Mouse (Mus musculus) kidney, postnatal 25 days (tissue): ENCODE measurements at regions not wholly inside any gene's neighbourhood (a gene's known extent, or its start where the extent isn't known, plus 50 kb on each side); places are given as distances from the start of the nearest gene placed in this dataset.
"Not testable (repeated sequence)": the region's sequence is repeated elsewhere in the genome, so short reads cannot be mapped to it uniquely, and the experiment has no call there.

Experiments used
- DNase-seq, 2 experiments: peaks; one replicate each; pipeline ENCODE4 v3.0.0; 2021; ENCODE audit warnings: mixed read lengths in 2 of 2

DNA sequence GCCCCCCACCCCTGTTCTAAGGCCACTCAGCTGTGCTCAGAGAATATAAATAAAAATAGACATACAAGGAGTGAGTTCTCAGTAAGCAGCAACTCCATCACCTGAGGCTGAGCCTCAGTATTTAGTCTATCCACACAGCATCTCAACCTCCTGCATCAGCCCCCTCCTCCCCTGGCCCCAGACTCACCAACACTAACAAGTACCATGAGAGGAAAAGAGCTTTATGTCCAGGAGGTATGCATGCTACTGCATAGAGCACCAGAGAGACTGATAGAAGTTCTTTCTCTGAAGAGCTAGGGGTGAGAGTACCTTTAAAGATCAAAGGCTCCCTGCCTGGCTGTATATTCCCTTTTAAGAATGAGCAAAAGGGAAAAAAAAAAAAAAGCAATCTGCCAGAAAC lies 100.3 kb upstream of the Arhgap20 start:
- no peak for DNase-seq

DNA sequence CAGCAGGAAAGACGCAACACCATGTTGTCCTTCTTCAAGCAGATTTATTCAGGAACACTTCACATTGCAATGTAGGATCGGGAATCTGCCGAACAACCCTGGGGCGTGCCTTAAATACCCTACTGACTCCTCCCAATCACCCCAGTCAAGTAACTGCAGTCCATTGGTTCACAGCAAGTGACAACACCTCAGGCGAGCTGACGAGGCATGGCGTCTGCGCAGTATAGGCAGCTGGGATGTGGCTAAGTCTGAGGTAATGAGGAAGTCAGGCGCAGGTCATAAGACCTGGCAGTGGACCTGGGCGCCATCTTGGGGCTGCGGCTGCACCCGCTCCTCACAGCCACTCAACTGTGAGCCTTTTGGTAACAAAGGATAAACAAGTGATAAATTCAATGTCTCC lies 96.2 kb upstream of the Arhgap20 start:
- DNase-seq: not testable (repeated sequence)

DNA sequence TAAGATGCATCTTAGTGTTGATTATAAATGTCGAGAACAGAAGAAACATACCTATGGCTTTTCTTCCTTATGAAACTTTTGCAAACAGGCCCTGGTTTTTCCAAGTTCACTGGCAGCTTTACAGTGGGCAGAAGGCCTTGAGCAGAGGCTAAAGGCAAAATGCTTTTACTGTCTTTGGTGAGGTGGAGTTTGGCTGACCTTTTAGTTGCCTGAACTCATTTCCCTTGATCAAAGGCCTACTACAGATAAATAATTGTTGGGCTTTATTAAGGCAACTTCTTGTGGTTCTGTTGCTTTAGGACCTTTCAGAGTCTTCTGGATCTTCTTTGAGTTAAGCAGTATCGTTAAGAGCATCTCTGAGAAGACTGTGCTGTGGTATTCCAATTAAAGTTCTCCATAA lies 94.6 kb upstream of the Arhgap20 start:
- no peak for DNase-seq

DNA sequence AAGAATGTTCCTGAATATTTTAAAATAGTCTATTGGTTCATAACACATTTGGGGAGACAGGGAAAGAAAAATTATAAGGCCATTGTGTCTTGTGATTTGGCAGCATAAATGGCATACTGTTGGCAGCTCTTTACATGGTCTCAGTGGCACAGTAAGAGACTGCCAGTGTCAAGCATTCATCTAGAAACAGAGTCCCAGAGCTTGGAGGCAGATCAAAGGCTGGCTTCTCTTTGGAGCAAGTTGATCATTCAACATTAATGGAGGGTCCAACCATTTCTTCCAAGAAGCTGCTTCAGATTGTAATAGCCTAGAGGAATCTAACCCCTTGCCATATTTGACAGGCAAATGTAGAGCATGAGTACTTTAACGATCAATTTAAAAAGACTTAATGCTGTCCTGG lies 78.6 kb upstream of the Arhgap20 start:
- no peak for DNase-seq

DNA sequence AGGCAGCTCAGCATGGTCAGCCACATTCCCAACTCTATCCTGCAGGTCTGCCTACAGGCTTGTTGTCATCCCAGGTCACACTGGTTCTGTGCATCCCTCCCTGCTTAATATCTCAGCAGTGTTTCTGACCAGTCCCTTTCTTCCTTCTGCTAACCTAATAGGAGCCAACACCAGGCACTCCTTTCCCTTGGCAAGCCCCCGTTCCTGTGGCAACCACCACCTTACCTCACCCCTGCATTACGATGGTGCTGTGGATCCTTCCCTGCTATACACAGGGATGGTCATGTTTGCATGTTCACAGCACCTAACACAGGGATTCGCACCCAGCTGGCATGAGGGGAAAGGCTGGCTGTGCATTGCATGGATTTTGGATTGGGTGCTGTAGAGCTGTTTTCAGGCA lies 50.8 kb upstream of the Arhgap20 start:
- DNase-seq: no peak
